Mouse (Mus musculus) kidney, embryonic 16.5 days (tissue): ENCODE results near the gene Pnpla8. TPM values are rescaled to one million over a fixed set of nuclear protein-coding genes. Genes with fewer than 3 reads are reported as not detected.

ENCODE experiments used
- ATAC-seq: fragments of 200-750 bp; cut with Nextera tagmentation; 2 replicates; pipeline ENCODE4 v1.8.0; 2017; ENCODE audit warnings: moderate TSS enrichment; ENCODE audit not compliant: low FRiP score, low TSS enrichment
- H3K27ac ChIP-seq: fragments of 300-500 bp; sonication (generic); 2 replicates; pipeline ENCODE4 v1.5.1; 2014; ENCODE audit warnings: low read length
- H3K27me3 ChIP-seq: fragments of 300-500 bp; sonication (generic); 2 replicates; pipeline ENCODE4 v1.6.1; 2014; ENCODE audit warnings: low read length, control low read depth, mixed read lengths; ENCODE audit not compliant: insufficient read depth
- H3K36me3 ChIP-seq: fragments of 300-500 bp; sonication (generic); 2 replicates; pipeline ENCODE4 v1.6.1; 2014; ENCODE audit warnings: low read length, control low read depth, mixed read lengths; ENCODE audit not compliant: insufficient read depth
- H3K4me1 ChIP-seq: fragments of 300-500 bp; sonication (generic); 2 replicates; pipeline ENCODE4 v1.6.1; 2014; ENCODE audit warnings: low read length, control low read depth, mixed read lengths; ENCODE audit not compliant: insufficient read depth
- H3K4me2 ChIP-seq: fragments of 300-500 bp; sonication (generic); replicated peaks from 2 replicates; pipeline ENCODE4 v1.6.1; 2014; ENCODE audit warnings: low read depth, low read length
- H3K4me3 ChIP-seq: fragments of 300-500 bp; sonication (generic); 2 replicates; pipeline ENCODE4 v1.5.1; 2014; ENCODE audit warnings: mild to moderate bottlenecking, low read length
- H3K9ac ChIP-seq: fragments of 300-500 bp; sonication (generic); replicated peaks from 2 replicates; pipeline ENCODE4 v1.6.1; 2014; ENCODE audit warnings: low read length
- H3K9me3 ChIP-seq: fragments of 300-500 bp; sonication (generic); 2 replicates; pipeline ENCODE4 v1.6.1; 2016; ENCODE audit warnings: low read length, control low read depth
- WGBS: fragments of 180-500 bp; shearing (Covaris S2); extraction: QIAGEN DNeasy Blood & Tissue Kit; methylation state at CpG from one replicate; pipeline ENCODE4 v1.1.7; 2014; 5-methylcytosine and 5-hydroxymethylcytosine counted together
- polyA plus RNA-seq: library from polyadenylated mRNA; unstranded; fragments of >200 nt; fragmentation: Nextera tagmentation; extraction: Ambion mirVana; gene quantifications from 2 replicates; pipeline ENCODE4 v1.2.1, GENCODE M21; 2015

Gene Pnpla8
- polyA plus RNA-seq, 1 experiment from 2014 or later = 81.1 TPM

DNA sequence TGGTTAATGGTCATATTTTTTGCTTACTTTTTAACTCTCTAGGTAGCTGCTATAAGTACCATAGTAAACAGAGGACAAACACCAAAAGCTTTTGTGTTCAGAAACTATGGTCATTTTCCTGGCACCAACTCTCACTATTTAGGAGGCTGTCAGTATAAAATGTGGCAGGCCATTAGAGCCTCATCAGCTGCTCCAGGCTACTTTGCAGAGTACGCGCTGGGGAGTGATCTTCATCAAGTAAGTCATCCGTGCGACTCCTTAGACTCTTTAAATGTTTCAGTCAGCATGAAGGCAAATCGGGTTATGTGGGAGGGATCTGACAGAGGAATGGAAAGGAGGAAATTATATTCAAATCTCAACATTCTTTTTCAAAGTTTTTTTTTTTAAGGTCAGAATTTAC, 83.7 kb downstream of the Pnpla8 start:
- peak; percentile 85; the same call in 1 of the 2 replicates for ATAC-seq
- H3K27ac ChIP-seq = no peak overlapping the region
- 22% methylated on average over 5 of the region's 5 CpGs for WGBS

DNA sequence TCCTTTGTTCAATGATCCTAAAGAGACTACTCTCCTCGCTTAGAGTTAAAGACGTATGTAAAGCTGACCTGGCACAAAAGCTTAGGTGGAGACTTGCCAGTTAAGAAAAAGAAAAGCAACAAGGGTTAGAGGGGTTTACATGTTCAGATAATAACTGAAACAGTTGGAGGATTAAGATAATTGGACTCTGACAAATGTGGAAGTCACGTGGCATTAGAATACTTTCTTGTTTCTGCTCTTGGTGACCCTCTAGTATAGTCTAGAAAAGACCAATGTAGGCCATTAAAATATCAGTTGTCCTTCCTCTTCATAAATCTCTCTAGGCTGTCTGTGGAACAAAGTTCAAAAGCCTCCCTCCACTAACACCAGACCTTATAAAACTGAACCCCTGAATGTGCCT, 87.1 kb downstream of the Pnpla8 start:
- H3K4me3 ChIP-seq = no peak overlapping the region
- 0 out of 2 replicates have a peak, but pooled peaks cover 9% of the 10 kb centered on the region for H3K4me1 ChIP-seq
- H3K27me3 ChIP-seq = no peaks in the 10 kb centered on the region
- WGBS = 76% methylated on average over 3 of the region's 3 CpGs
- H3K9ac ChIP-seq = no peak overlapping the region
- ATAC-seq = no peak
- no peak overlapping the region for H3K4me2 ChIP-seq
- H3K36me3 ChIP-seq = peaks cover 20% of the 10 kb centered on the region
- no peak overlapping the region for H3K27ac ChIP-seq
- H3K9me3 ChIP-seq = no peaks in the 10 kb centered on the region

More for the DNA sequence above, 83.7 kb downstream of the Pnpla8 start:
- H3K27me3 ChIP-seq = no peaks in the 10 kb centered on the region
- no peak overlapping the region for H3K9ac ChIP-seq
- H3K36me3 ChIP-seq = peaks cover 23% of the 10 kb centered on the region
- no peaks in the 10 kb centered on the region for H3K9me3 ChIP-seq
- H3K4me1 ChIP-seq = 0 out of 2 replicates have a peak, but pooled peaks cover 9% of the 10 kb centered on the region
- no peak overlapping the region for H3K4me2 ChIP-seq
- no peak overlapping the region for H3K4me3 ChIP-seq

DNA sequence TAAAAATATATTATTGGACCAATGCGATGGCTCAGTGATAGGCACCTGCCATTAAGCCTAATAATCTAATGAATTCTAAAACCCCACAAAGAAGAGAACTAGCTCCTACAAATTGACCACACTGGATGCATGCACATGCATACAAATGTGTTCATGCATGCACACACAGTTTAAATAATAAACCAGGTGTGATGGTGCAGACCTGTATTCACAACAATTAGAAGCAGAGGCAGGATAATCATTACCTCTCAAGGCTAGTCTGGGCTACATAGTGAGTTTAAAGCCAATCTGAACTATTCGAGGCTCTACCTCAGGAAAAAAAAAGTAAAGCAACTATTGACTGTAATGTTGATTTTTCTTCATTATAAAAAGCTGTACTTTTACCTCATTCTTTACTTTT, 94.0 kb downstream of the Pnpla8 start:
- H3K4me3 ChIP-seq = no peak overlapping the region
- H3K4me2 ChIP-seq = no peak overlapping the region
- H3K9me3 ChIP-seq = no peaks in the 10 kb centered on the region
- H3K27ac ChIP-seq = no peak overlapping the region
- peak; percentile 65; the same call in 1 of the 2 replicates for ATAC-seq
- H3K4me1 ChIP-seq = no peaks in the 10 kb centered on the region
- H3K27me3 ChIP-seq = no peaks in the 10 kb centered on the region
- 71% methylated on average over 2 of the region's 2 CpGs for WGBS
- H3K9ac ChIP-seq = no peak overlapping the region
- H3K36me3 ChIP-seq = peaks cover 5% of the 10 kb centered on the region

DNA sequence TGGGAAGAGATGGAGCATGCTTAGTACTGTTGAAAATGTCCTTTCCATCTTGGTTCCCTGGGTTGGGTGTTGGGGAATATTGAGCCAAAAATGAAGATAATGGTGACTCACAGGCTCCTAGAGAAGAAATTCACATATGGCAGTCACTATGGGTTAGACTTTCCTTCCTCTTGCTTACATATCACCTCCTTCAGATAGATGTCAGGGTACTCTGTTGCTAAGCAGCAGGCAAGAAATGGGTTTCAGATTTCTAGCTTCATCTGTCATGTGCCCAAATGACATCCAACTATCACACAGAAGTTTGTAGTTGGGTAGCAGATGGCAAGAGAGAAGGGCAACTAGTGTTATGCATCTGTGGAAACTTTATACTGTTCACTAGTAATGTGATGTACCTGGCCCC, 103.9 kb downstream of the Pnpla8 start:
- H3K9me3 ChIP-seq = no peaks in the 10 kb centered on the region
- peaks cover 5% of the 10 kb centered on the region; the same call in 1 of the 2 replicates for H3K4me1 ChIP-seq
- no peak overlapping the region for H3K4me2 ChIP-seq
- no peak overlapping the region for H3K27ac ChIP-seq
- no peak overlapping the region for H3K9ac ChIP-seq
- no peaks in the 10 kb centered on the region for H3K36me3 ChIP-seq
- no peak for ATAC-seq
- no peak overlapping the region for H3K4me3 ChIP-seq
- H3K27me3 ChIP-seq = no peaks in the 10 kb centered on the region

DNA sequence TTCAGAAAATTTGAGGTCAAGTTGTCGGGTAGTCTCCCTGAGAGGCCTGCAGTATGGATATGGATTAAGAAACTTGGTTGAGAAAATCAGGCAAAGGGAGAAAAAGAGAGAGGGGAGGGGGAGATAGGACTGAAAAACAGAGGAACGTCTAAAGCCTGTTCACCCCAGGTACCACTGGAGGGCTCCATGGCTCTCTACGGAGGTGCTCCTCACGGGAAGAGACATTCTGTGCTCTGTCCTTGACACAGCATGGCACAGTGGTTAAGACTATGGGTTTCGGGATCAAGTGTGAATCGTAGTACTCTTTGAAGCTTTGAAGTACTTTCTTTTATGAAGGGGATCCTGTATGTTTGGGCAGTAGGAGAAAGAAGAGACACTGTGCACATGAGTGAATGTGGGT, 106.3 kb downstream of the Pnpla8 start:
- no peak overlapping the region for H3K9ac ChIP-seq
- H3K27ac ChIP-seq = no peak overlapping the region

DNA sequence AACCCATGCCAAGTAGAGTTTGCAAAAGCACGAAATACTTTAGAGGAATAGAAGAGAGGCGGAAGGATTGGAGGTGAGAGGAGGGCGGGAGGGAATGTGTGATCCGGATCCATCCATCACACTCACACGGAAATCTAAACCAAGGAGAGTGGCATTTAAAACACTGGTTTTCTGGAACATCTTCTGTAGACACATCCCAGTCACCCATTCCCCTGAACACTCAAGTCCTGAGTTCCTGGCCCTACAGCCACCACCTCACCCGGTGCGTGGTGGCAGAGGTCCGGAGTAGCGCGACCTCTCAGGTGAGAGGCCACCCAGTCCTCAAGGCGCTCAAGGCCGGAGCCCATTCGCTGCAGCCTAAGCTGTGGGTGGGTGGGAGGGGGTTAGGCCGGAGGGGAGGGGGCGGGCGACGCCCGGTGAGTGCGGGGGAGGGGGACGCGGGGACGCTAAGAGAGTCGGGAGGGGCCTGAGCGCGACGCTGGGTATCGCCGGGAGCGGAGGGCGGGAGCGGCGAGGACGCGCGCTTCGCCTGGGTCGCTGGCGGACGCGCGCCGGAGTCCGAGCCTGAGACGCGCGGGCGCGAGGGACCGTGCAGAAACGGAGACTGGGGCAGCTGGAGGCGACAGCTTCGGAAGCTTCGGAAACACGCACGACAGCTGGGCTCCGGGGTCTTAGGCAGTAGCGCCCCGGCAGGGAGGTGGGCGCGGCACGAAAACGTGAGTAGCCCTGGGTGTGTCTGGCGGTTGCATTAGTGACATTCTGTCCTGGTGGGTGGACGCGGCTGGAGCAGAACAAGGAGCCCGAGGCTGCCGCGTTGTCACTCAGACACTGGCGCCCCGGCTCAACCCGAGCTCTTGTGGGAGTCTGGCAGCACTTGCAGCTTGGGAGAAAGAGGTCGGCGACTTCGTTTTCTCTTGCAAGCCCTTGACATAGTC, 107.5 kb downstream of the Pnpla8 start, which contains the start of gene Nrcam:
Nrcam (plus strand) TSS at position 505 of the 935 bp plus-strand sequence.
- Histone ChIP-seq H3K4me2 (peak within 1 kb of the TSS; percentile 98), H3K27ac (no peak within 1 kb of the TSS), H3K36me3 (no peaks in the 10 kb centered on the region), H3K9ac (peak within 1 kb of the TSS; percentile 67), H3K4me1 (peaks cover 6% of the 10 kb centered on the region; the same call in 1 of the 2 replicates), H3K27me3 (peaks cover 7% of the 10 kb centered on the region; the same call in 1 of the 2 replicates), H3K4me3 (peak within 1 kb of the TSS; percentile 67), H3K9me3 (no peaks in the 10 kb centered on the region)
- 3% methylated on average over 68 of the region's 74 CpGs for WGBS
- ATAC-seq = peak; percentile 74

More for the DNA sequence above, 106.3 kb downstream of the Pnpla8 start:
- H3K4me2 ChIP-seq = no peak overlapping the region
- H3K9me3 ChIP-seq = no peaks in the 10 kb centered on the region
- ATAC-seq = no peak
- no peaks in the 10 kb centered on the region for H3K36me3 ChIP-seq
- H3K27me3 ChIP-seq = peaks cover 7% of the 10 kb centered on the region; the same call in 1 of the 2 replicates
- 46% methylated on average over 6 of the region's 6 CpGs for WGBS
- H3K4me1 ChIP-seq = peaks cover 6% of the 10 kb centered on the region; the same call in 1 of the 2 replicates
- H3K4me3 ChIP-seq = no peak overlapping the region

DNA sequence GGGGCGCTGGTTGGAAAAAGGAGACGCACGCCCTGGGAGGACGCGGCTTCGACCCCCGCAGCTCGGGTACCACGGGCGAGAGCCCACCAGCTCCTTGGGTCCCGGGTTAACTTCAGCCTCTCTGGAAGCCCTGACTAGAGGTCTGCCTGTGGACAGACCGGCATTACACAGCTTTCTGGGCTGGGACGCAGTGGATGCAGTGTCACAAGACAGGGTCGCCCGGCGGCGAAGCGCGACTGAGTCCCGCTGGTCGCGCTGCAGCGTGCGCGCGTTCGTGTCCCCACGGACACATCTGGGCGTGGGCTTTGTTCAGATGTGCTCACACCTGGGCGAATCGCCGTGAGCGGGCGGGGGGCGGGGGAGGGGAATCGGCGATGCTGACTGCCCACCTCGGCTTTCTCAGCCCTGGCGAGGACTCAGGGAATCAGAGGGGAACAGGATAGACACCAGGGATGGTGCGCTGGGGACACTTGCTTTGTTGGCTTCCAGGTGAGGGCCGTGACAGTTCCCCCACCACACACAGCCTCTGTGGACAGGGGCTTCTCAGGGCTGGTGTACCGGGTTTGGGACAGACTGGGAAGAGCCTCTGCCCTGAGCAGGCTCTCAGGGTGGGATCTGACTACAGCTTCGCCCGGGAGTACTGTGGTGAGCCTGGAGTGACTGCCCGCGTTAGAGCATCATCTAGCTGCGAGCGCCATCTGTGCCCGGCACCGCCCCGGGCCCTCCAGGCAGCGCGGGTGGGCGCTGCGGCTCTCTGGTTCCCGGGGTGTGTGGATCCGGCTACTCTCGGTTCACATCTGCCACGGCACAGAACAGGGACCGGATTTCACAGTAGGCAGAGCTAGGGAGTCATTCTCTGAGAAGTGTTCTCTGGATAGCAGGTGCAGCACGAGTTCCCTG, 108.4 kb downstream of the Pnpla8 start:
- peak overlapping the region; percentile 98 for H3K4me2 ChIP-seq
- H3K9ac ChIP-seq = peak overlapping the region; percentile 67
- peaks cover 6% of the 10 kb centered on the region; the same call in 1 of the 2 replicates for H3K4me1 ChIP-seq
- peak overlapping the region; percentile 67 for H3K4me3 ChIP-seq
- peak; percentile 77 for ATAC-seq
- H3K36me3 ChIP-seq = no peaks in the 10 kb centered on the region
- H3K27me3 ChIP-seq = peaks cover 7% of the 10 kb centered on the region; the same call in 1 of the 2 replicates
- H3K27ac ChIP-seq = no peak overlapping the region
- under 1% methylated on average over 61 of the region's 61 CpGs for WGBS
- H3K9me3 ChIP-seq = no peaks in the 10 kb centered on the region

DNA sequence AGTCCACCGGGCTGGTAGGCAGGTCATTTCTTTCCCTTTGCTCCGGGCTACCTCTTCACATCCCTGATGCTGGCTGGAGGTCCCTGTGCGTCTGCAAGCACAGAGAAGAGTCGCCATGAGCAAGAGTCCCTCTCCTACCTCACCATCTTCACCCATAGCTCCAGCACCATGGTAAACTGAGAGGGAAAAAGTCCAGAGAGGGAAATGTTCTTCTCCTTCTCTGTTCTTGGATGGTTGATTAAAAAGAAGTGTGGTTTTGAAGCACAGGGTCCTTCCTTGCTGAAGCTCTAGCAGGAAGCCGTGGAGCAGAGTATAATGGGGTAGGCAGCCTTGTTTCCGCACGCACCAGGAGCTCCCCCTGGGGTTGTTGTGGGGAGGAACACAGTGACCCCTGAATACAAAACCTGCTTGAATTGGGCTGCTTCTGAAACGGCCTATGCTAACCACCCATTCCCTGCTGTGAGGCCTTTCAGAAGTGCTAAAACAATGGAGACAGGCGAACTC, 109.1 kb downstream of the Pnpla8 start:
- H3K4me2 ChIP-seq = peak overlapping the region; percentile 98
- H3K36me3 ChIP-seq = no peaks in the 10 kb centered on the region
- peak overlapping the region; percentile 67 for H3K9ac ChIP-seq
- peak overlapping the region; percentile 67 for H3K4me3 ChIP-seq
- peaks cover 6% of the 10 kb centered on the region; the same call in 1 of the 2 replicates for H3K4me1 ChIP-seq
- 1% methylated on average over 9 of the region's 9 CpGs for WGBS
- H3K27ac ChIP-seq = no peak overlapping the region
- peaks cover 7% of the 10 kb centered on the region; the same call in 1 of the 2 replicates for H3K27me3 ChIP-seq
- H3K9me3 ChIP-seq = no peaks in the 10 kb centered on the region
- no peak for ATAC-seq

DNA sequence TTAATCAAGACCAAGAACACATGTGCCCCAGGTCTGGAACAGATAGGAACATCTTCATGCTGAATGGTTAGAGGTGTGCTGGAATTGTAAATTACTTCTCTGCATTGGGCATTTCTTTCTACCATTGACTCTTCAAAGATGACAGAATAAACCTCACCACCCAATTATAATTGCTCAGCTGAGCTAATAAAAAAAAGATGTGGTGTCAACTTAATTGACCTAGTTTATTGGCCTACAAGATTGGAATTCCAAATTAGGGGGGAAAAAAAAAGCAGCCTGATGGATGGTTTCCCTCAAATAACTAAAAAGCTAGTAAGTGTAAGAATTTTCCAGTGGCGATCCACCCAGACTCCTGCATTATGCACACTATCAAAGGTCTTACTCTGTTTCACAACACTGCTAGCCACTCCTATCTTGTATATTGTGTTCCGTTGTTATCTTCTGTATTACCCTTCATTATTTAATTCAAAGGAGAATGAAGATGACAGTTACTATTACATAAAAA, 116.0 kb downstream of the Pnpla8 start:
- Histone ChIP-seq H3K9me3 (no peaks in the 10 kb centered on the region), H3K4me1 (no peaks in the 10 kb centered on the region), H3K4me3 (no peak overlapping the region), H3K27me3 (no peaks in the 10 kb centered on the region; the same call in 1 of the 2 replicates), H3K9ac (no peak overlapping the region), H3K27ac (no peak overlapping the region), H3K4me2 (no peak overlapping the region), H3K36me3 (no peaks in the 10 kb centered on the region)
- no peak for ATAC-seq
- 91% methylated on average over 2 of the region's 2 CpGs for WGBS
